8 mouse cellular contexts compared by ENCODE assay signal in genomic region chr12:3309391-3310320, GRCm38 (mm10). TPM values are rescaled to one million over a fixed set of nuclear protein-coding genes. Genes with fewer than 3 reads are reported as not detected.
DNase-seq lines count a peak whose midpoint lies in the region; ATAC-seq and TF ChIP-seq lines count a peak whose summit lies in the region.

Gene Rab10 (minus strand): TSS chr12:3309969.

- DNase-seq in 3134 (ENCODE audit: extremely low read depth, insufficient read length, low spot score), result peak; percentile 99
- peak; percentile 99 to 100 for DNase-seq in adrenal gland, postnatal 36 days
- DNase-seq in heart, adult 18-20 months, result peak; percentile 98 to 99
- DNase-seq in kidney, adult 2 months, result peak; percentile 99
- DNase-seq in spleen, adult 2 months (ENCODE audit: low read depth in 1 of 2, low spot score in 2 of 2), result peak; percentile 96 to 97

- under 1% methylated on average over 110 of the region's 111 CpGs for WGBS in embryonic facial prominence, embryonic 13.5 days
- under 1% methylated on average over 111 of the region's 111 CpGs for WGBS in kidney, adult 2 months
- under 1% methylated on average over 105 of the region's 111 CpGs for WGBS in limb, embryonic 12.5 days
- WGBS in midbrain, embryonic 15.5 days, result under 1% methylated on average over 110 of the region's 111 CpGs
- WGBS in spleen, adult 2 months, result under 1% methylated on average over 110 of the region's 111 CpGs

- peak; percentile 87 for TF ChIP-seq POLR2A in kidney, adult 2 months (IDR thresholded peaks at IDR 0.05; ENCODE audit: low read depth, low read length)
- TF ChIP-seq POLR2A in spleen, adult 2 months (IDR thresholded peaks at IDR 0.05; ENCODE audit: low read depth, low read length), result peak; percentile 94

- H3K4me3 ChIP-seq in embryonic facial prominence, embryonic 13.5 days, result peak within 1 kb of the TSS; percentile 86
- peak within 1 kb of the TSS; percentile 80 for H3K4me3 ChIP-seq in kidney, adult 2 months (ENCODE audit: insufficient read depth, low read depth, low read length)
- H3K4me3 ChIP-seq in limb, embryonic 12.5 days (replicated peaks), result peak within 1 kb of the TSS; percentile 84
- H3K4me3 ChIP-seq in midbrain, embryonic 15.5 days, result peak within 1 kb of the TSS; percentile 76
- H3K4me3 ChIP-seq in spleen, adult 2 months (ENCODE audit: extremely low read depth, insufficient read depth, insufficient read length), result peak within 1 kb of the TSS; percentile 92

- no peak for TF ChIP-seq CTCF in kidney, adult 2 months (conservative IDR thresholded peaks at IDR 0.05; ENCODE audit: insufficient read depth, insufficient read length, low read depth, low read length)
- TF ChIP-seq CTCF in spleen, adult 2 months (IDR thresholded peaks at IDR 0.05; ENCODE audit: extremely low read depth, insufficient read depth, insufficient read length, insufficient replicate concordance), result no peak

- peak within 1 kb of the TSS; percentile 89 for H3K9ac ChIP-seq in embryonic facial prominence, embryonic 13.5 days
- peak within 1 kb of the TSS; percentile 89 for H3K9ac ChIP-seq in limb, embryonic 12.5 days (replicated peaks)
- peak within 1 kb of the TSS; percentile 81 for H3K9ac ChIP-seq in midbrain, embryonic 15.5 days

- no peaks in the 10 kb centered on the region for H3K36me3 ChIP-seq in embryonic facial prominence, embryonic 13.5 days
- H3K36me3 ChIP-seq in kidney, adult 2 months (ENCODE audit: control insufficient read depth, insufficient read depth, low read length), result no peaks in the 10 kb centered on the region
- no peaks in the 10 kb centered on the region for H3K36me3 ChIP-seq in limb, embryonic 12.5 days
- H3K36me3 ChIP-seq in midbrain, embryonic 15.5 days (replicated peaks), result no peaks in the 10 kb centered on the region
- H3K36me3 ChIP-seq in spleen, adult 2 months (ENCODE audit: control insufficient read depth, insufficient read depth, low read length), result no peaks in the 10 kb centered on the region

- H3K4me2 ChIP-seq in embryonic facial prominence, embryonic 13.5 days, result peak within 1 kb of the TSS; percentile 78
- peak within 1 kb of the TSS; percentile 75 for H3K4me2 ChIP-seq in limb, embryonic 12.5 days
- H3K4me2 ChIP-seq in midbrain, embryonic 15.5 days, result peak within 1 kb of the TSS; percentile 91

- peaks cover 16% of the 10 kb centered on the region for H3K4me1 ChIP-seq in embryonic facial prominence, embryonic 13.5 days
- H3K4me1 ChIP-seq in kidney, adult 2 months (ENCODE audit: control insufficient read depth, insufficient read depth, low read length), result peaks cover 9% of the 10 kb centered on the region
- peaks cover 11% of the 10 kb centered on the region for H3K4me1 ChIP-seq in limb, embryonic 12.5 days (replicated peaks)
- H3K4me1 ChIP-seq in midbrain, embryonic 15.5 days, result peaks cover 28% of the 10 kb centered on the region
- H3K4me1 ChIP-seq in spleen, adult 2 months (ENCODE audit: control insufficient read depth, insufficient read depth, insufficient read length), result peaks cover 7% of the 10 kb centered on the region

- H3K27ac ChIP-seq in embryonic facial prominence, embryonic 13.5 days, result peak within 1 kb of the TSS; percentile 97
- H3K27ac ChIP-seq in kidney, adult 2 months (ENCODE audit: insufficient read depth, low read depth, low read length), result peak within 1 kb of the TSS; percentile 95
- peak within 1 kb of the TSS; percentile 96 for H3K27ac ChIP-seq in limb, embryonic 12.5 days
- H3K27ac ChIP-seq in midbrain, embryonic 15.5 days, result peak within 1 kb of the TSS; percentile 93
- peak within 1 kb of the TSS; percentile 99 for H3K27ac ChIP-seq in spleen, adult 2 months (ENCODE audit: insufficient read depth, low read length)

- no peaks in the 10 kb centered on the region for H3K9me3 ChIP-seq in embryonic facial prominence, embryonic 13.5 days
- no peaks in the 10 kb centered on the region for H3K9me3 ChIP-seq in limb, embryonic 12.5 days
- no peaks in the 10 kb centered on the region for H3K9me3 ChIP-seq in midbrain, embryonic 15.5 days

- no peaks in the 10 kb centered on the region for H3K27me3 ChIP-seq in embryonic facial prominence, embryonic 13.5 days
- no peaks in the 10 kb centered on the region for H3K27me3 ChIP-seq in kidney, adult 2 months (replicated peaks; ENCODE audit: control insufficient read depth, insufficient read depth, low read length)
- no peaks in the 10 kb centered on the region for H3K27me3 ChIP-seq in limb, embryonic 12.5 days
- H3K27me3 ChIP-seq in midbrain, embryonic 15.5 days (replicated peaks), result no peaks in the 10 kb centered on the region
- H3K27me3 ChIP-seq in spleen, adult 2 months (ENCODE audit: control insufficient read depth, insufficient read depth, low read length), result no peaks in the 10 kb centered on the region

- ATAC-seq in embryonic facial prominence, embryonic 13.5 days (ENCODE audit: insufficient number of reproducible peaks, insufficient read depth, low FRiP score, low TSS enrichment, low read depth), result peak; percentile 98
- peak; percentile 97 for ATAC-seq in limb, embryonic 12.5 days (ENCODE audit: insufficient number of reproducible peaks, insufficient read depth, low FRiP score, low TSS enrichment, low read depth)
- peak; percentile 96 for ATAC-seq in midbrain, embryonic 15.5 days (replicated peaks)

RNA-seq across cellular contexts. Expression of gene Rab10, which starts in this region (rescaled TPM):
- total RNA-seq in adrenal gland, postnatal 36 days (2021), result 100 to 1,000 TPM; 180 to 238 TPM
- 85.0 and 87.6 TPM in 2 replicates for polyA plus RNA-seq in embryonic facial prominence, embryonic 13.5 days (2015; fragmentation: Nextera tagmentation; extraction: Ambion mirVana)
- total RNA-seq in heart, adult 18-20 months (2021), result 100 to 1,000 TPM; 124 to 126 TPM
- 30.5 and 34.5 TPM in 2 replicates for polyA plus RNA-seq in kidney, adult 2 months (2012; rRNA removed)
- 95.7 and 103 TPM in 2 replicates for polyA plus RNA-seq in limb, embryonic 12.5 days (2016; fragmentation: Nextera tagmentation; extraction: Ambion mirVana)
- polyA plus RNA-seq in midbrain, embryonic 15.5 days (2015; fragmentation: Nextera tagmentation; extraction: Ambion mirVana), result 145 and 148 TPM in 2 replicates
- 18.2 and 22.3 TPM in 2 replicates for polyA plus RNA-seq in spleen, adult 2 months (2012; rRNA removed)

Comparison
In these comparisons a context has a peak if more than half of its experiments do, and no peak if none do; other contexts are left out.
1. Peak in every context shown above with its lines: DNase-seq, ATAC-seq, H3K4me3 ChIP-seq and H3K27ac ChIP-seq.